Mouse (Mus musculus) midbrain, embryonic 11.5 days (tissue): Measurements from ENCODE around the gene Tbl3. TPM values are rescaled to one million over a fixed set of nuclear protein-coding genes. Genes with fewer than 3 reads are reported as not detected.

Source experiments
- ATAC-seq: fragments of 200-750 bp; cut with Nextera tagmentation; 2 replicates; pipeline ENCODE4 v1.8.0; 2017; ENCODE audit warnings: moderate TSS enrichment, moderate library complexity; ENCODE audit not compliant: low FRiP score
- DNase-seq: peaks from one replicate; pipeline ENCODE4 v3.0.0; 2015; ENCODE audit warnings: low spot score; ENCODE audit errors: missing footprints
- H3K27ac ChIP-seq: fragments of 300-500 bp; sonication (generic); 2 replicates; pipeline ENCODE4 v1.5.1; 2014; ENCODE audit warnings: low read depth, low read length
- H3K27me3 ChIP-seq: fragments of 300-500 bp; sonication (generic); 2 replicates; pipeline ENCODE4 v1.6.1; 2014; ENCODE audit warnings: mild to moderate bottlenecking, low read length, moderate library complexity, mixed read lengths; ENCODE audit not compliant: control insufficient read depth, insufficient read depth
- H3K36me3 ChIP-seq: fragments of 300-500 bp; sonication (generic); 2 replicates; pipeline ENCODE4 v1.6.1; 2014; ENCODE audit warnings: mild to moderate bottlenecking, low read length, moderate library complexity, mixed read lengths; ENCODE audit not compliant: control insufficient read depth, insufficient read depth
- H3K4me1 ChIP-seq: fragments of 300-500 bp; sonication (generic); 2 replicates; pipeline ENCODE4 v1.6.1; 2014; ENCODE audit warnings: low read length; ENCODE audit not compliant: control insufficient read depth, insufficient read depth
- H3K4me2 ChIP-seq: fragments of 300-500 bp; sonication (generic); 2 replicates; pipeline ENCODE4 v1.6.1; 2014; ENCODE audit warnings: mild to moderate bottlenecking, moderate library complexity
- H3K4me3 ChIP-seq: fragments of 300-500 bp; sonication (generic); 2 replicates; pipeline ENCODE4 v1.5.1; 2014; ENCODE audit warnings: low read depth, low read length
- H3K9ac ChIP-seq: fragments of 300-500 bp; sonication (generic); 2 replicates; pipeline ENCODE4 v1.6.1; 2014; ENCODE audit warnings: low read length
- H3K9me3 ChIP-seq: fragments of 300-500 bp; sonication (generic); 2 replicates; pipeline ENCODE4 v1.6.1; 2016; ENCODE audit warnings: low read length; ENCODE audit not compliant: control insufficient read depth
- WGBS: fragments of 180-500 bp; shearing (Covaris S2); extraction: QIAGEN DNeasy Blood & Tissue Kit; methylation state at CpG from one replicate; pipeline ENCODE4 v1.1.7; 2014; 5-methylcytosine and 5-hydroxymethylcytosine counted together
- polyA plus RNA-seq: library from polyadenylated mRNA; unstranded; fragments of >200 nt; fragmentation: Nextera tagmentation; extraction: Ambion mirVana; gene quantifications from 2 replicates; pipeline ENCODE4 v1.2.1, GENCODE M21; 2014

Gene Tbl3
- polyA plus RNA-seq, 1 experiment from 2014 or later, result 97.5 TPM

DNA sequence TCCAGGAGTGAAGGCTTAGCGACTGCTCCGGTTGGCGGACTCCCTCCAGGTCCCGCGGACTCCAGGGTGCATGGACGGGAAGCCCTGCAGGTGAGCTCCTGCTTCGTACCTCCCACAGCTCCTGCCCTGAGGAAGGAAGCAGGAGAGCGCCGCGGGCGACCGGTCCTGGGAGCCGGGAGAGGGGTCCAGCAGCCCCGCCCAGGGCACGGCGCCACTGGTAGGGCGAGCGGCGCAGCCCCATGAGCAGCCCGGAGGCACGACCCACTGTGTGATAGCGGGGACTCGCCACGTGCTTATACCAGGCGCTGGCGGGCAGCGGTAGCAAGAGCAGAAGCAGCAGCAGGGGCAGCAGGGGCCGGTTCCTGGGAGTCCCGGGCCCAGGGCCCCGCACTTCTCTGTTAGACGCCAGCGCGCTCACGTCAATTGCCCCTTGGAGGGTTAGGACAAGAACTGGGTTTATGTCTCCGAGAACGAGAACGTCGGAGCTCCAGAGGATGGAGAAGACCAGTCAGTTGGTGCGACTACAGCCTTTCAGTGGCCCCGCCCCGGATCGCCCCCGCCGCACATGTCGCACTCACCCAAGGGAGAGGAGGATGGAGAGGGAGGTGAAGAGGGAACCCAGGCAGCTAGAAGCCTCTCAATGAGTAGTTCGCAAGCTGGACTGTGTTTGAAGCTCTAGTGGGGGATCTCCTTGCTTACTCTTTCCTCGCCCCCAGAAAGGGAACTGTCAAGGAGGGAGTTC is 49.3 kb downstream of the Tbl3 start, which contains the start of gene Npw:
Gene Npw, minus strand, starts transcription at position 441 of the 742 bp plus-strand sequence.
- Histone ChIP-seq H3K9me3 (no peaks in the 10 kb centered on the region), H3K4me3 (peak within 1 kb of the TSS; percentile 30), H3K9ac (peak within 1 kb of the TSS; percentile 56), H3K27me3 (peaks cover 35% of the 10 kb centered on the region), H3K4me2 (peak within 1 kb of the TSS; percentile 55), H3K4me1 (peaks cover 5% of the 10 kb centered on the region), H3K36me3 (no peaks in the 10 kb centered on the region), H3K27ac (no peak within 1 kb of the TSS)
- ATAC-seq (peak; percentile 48; the same call in 1 of the 2 replicates), DNase-seq (peak; percentile 90)
- WGBS, result 1% methylated on average over 47 of the region's 47 CpGs

DNA sequence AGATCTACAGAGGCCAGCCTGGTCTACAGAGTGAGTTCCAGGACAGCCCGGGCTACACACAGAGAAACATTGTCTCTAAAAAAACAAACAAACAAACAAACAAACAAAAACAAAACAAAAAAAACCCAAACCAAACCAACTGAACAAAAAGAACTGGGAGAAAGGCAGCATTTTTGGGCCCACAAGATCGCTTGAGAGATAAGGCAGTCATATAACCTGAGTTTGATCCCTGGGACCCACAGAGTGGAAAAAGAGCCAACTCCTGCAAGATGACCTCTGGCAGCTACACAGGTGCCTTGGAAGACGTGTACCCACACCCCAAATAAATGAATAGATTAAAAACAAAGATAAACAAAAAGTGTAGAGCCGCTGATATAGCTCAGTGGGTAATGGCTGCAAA is 52.5 kb downstream of the Tbl3 start:
- Histone ChIP-seq H3K27me3 (peaks cover 40% of the 10 kb centered on the region), H3K9me3 (no peaks in the 10 kb centered on the region), H3K4me1 (peaks cover 9% of the 10 kb centered on the region), H3K9ac (no peak overlapping the region), H3K27ac (no peak overlapping the region), H3K4me3 (no peak overlapping the region), H3K36me3 (no peaks in the 10 kb centered on the region), H3K4me2 (no peak overlapping the region)
- 74% methylated on average over 4 of the region's 4 CpGs for WGBS
- ATAC-seq, result no peak
- DNase-seq, result no peak

- peak overlapping the region; percentile 8 for H3K4me2 ChIP-seq
- H3K9ac ChIP-seq, result no peak overlapping the region
- no peak overlapping the region for H3K27ac ChIP-seq
- H3K27me3 ChIP-seq, result peaks cover 32% of the 10 kb centered on the region
- ATAC-seq (peak; percentile 68), DNase-seq (peak; percentile 97)
- H3K36me3 ChIP-seq, result no peaks in the 10 kb centered on the region
- WGBS, result 4% methylated on average over 19 of the region's 19 CpGs
- no peak overlapping the region for H3K4me3 ChIP-seq
- H3K4me1 ChIP-seq, result peaks cover 14% of the 10 kb centered on the region
- no peaks in the 10 kb centered on the region for H3K9me3 ChIP-seq
These were observed 53.3 kb downstream of the Tbl3 start for GRCm38 (mm10) chr17:24653967-24654710.

- Histone ChIP-seq H3K9ac (no peak overlapping the region), H3K4me2 (no peak overlapping the region), H3K27me3 (peaks cover 12% of the 10 kb centered on the region), H3K4me1 (peaks cover 9% of the 10 kb centered on the region), H3K36me3 (no peaks in the 10 kb centered on the region), H3K4me3 (no peak overlapping the region), H3K27ac (no peak overlapping the region), H3K9me3 (no peaks in the 10 kb centered on the region)
- DNase-seq (peak; percentile 62), ATAC-seq (no peak)
- 76% methylated on average over 3 of the region's 3 CpGs for WGBS
These were observed 55.6 kb downstream of the Tbl3 start for GRCm38 (mm10) chr17:24651835-24652234.

DNA sequence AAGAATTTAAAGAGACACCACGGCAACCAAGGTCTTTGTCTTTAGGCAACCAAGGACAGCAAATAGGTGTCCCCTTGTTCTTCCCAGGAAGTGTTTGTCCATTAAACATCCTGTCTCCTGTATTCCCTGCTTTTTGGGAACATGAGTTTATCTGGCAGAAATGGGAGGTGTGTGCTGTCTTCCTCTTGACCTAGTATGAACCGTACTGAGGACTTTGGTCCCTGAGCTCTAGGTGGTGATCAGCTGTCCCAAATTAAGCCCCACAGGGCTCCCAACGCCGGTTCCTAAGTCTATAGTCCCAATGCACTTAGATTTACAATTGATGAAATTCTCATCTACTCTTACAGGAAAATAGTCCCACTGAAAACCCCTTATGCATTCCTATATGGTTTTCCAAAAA is 56.7 kb downstream of the Tbl3 start:
- Histone ChIP-seq H3K27ac (no peak overlapping the region), H3K36me3 (no peaks in the 10 kb centered on the region), H3K4me1 (peaks cover 9% of the 10 kb centered on the region), H3K4me3 (no peak overlapping the region), H3K27me3 (peaks cover 10% of the 10 kb centered on the region; the same call in 1 of the 2 replicates), H3K4me2 (no peak overlapping the region), H3K9me3 (no peaks in the 10 kb centered on the region), H3K9ac (no peak overlapping the region)
- ATAC-seq (no peak), DNase-seq (peak; percentile 83)
- WGBS, result 73% methylated on average over 4 of the region's 4 CpGs

DNA sequence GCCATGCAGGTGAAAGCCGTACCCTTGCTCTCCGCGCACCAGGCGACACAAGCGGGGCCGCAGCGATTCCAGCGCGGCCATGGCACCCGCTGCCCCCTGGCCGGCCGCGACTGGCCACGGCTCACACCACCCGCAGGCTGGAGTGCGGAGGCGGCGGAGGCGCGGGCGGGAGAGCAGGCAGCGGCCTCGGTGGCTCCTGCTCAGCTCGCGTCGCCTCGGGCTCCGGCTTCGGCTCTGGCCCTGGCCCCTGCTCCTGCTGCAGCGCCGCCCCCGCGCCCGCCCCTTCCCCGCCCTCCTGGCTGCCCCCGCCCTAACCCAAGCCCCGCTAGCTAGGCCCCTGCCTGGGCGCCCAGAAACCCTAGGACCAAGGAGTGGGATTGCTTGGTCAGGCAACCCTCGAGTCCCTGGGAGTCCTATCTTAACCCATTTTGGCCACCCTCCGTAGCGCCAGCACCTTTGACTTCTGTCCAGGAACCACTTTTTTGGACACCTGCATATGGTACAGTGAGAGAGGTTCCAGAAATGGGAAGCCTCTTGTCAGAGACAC is 57.3 kb downstream of the Tbl3 start, which contains the start of gene Slc9a3r2:
Gene Slc9a3r2, minus strand, starts transcription at position 258 of the 547 bp plus-strand sequence.
- Histone ChIP-seq H3K36me3 (no peaks in the 10 kb centered on the region), H3K27ac (no peak within 1 kb of the TSS), H3K4me1 (peaks cover 9% of the 10 kb centered on the region), H3K4me2 (peak within 1 kb of the TSS; percentile 98), H3K4me3 (peak within 1 kb of the TSS; percentile 47), H3K27me3 (peaks cover 10% of the 10 kb centered on the region; the same call in 1 of the 2 replicates), H3K9ac (peak within 1 kb of the TSS; percentile 70), H3K9me3 (no peaks in the 10 kb centered on the region)
- 1% methylated on average over 38 of the region's 41 CpGs for WGBS
- ATAC-seq (peak; percentile 51), DNase-seq (peak; percentile 93)

DNA sequence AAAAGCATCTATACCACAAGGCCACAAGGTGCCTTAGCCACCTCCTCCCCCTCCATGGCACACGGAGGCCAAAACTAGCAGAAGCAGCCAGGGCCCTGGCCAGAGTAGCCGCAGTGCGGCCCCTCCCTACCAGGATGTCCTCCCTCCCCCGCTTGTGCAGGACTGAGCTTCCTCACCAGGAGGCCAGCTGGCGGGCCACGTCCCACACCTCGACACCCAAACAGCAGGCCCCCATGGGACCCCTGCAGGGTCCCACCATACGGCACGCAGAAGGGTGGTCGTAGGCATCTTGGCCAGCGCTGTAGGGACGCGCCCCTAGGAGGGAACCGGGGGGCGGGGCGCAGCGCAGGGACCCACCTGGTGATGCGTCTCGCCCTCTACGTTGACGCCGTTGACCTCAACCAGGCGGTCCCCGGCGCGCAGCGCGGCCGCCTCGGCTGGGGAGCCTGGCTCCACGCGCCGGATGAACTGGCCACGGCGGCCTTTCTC is 57.8 kb downstream of the Tbl3 start:
- Histone ChIP-seq H3K27me3 (peaks cover 10% of the 10 kb centered on the region; the same call in 1 of the 2 replicates), H3K36me3 (no peaks in the 10 kb centered on the region), H3K9ac (peak overlapping the region; percentile 70), H3K27ac (no peak overlapping the region), H3K4me2 (peak overlapping the region; percentile 98), H3K4me1 (peaks cover 9% of the 10 kb centered on the region), H3K9me3 (no peaks in the 10 kb centered on the region), H3K4me3 (peak overlapping the region; percentile 47)
- 2% methylated on average over 34 of the region's 35 CpGs for WGBS
- ATAC-seq (peak; percentile 60), DNase-seq (no peak)

DNA sequence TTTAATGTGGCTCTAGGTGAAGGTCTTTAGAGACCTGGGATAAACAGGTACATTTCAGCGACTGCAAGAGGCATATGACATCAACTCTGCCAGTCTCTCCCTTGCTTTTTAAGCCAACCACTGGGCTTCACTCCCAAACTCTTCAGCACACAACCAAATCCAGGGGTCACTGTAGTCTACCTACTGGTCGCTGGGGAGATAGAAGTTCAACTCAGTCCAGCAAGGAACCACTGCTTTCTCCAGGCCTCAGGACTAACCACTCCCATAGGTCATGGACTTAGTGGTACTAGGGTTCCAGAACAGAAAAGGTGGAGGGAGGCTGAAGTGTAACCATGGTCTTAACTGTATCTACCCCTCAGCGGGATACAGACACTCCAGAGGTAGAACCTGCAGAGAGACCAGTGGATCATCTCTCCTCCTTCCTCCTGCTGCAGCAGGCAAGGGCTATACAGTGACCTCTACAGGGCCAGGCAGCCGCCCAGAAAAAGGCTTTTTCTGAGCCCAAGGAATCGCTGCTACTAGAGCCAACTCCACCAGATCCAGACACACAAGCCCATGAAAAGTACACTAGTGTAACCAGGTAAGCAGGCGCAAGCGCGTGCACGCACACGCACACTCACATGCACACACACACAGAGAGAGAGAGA is 58.6 kb downstream of the Tbl3 start:
- WGBS, result 73% methylated on average over 10 of the region's 10 CpGs
- H3K4me1 ChIP-seq, result peaks cover 9% of the 10 kb centered on the region

More for the DNA sequence above, 58.6 kb downstream of the Tbl3 start:
- no peak overlapping the region for H3K27ac ChIP-seq
- H3K9me3 ChIP-seq, result no peaks in the 10 kb centered on the region
- no peak overlapping the region for H3K4me2 ChIP-seq
- ATAC-seq (no peak), DNase-seq (no peak)
- peak overlapping the region; percentile 47 for H3K4me3 ChIP-seq
- H3K27me3 ChIP-seq, result peaks cover 10% of the 10 kb centered on the region; the same call in 1 of the 2 replicates
- no peak overlapping the region for H3K9ac ChIP-seq
- no peaks in the 10 kb centered on the region for H3K36me3 ChIP-seq
